Mouse (Mus musculus): Measurements from ENCODE around the gene Scarb1.

GRCm38 (mm10) chr5:125227699-125228098, 113.2 kb downstream of the Scarb1 start:
- TF ChIP-seq POLR2A (IDR thresholded peaks at IDR 0.05; ENCODE audit: borderline replicate concordance, insufficient read depth, low read length) (no peak), CTCF (IDR thresholded peaks at IDR 0.05; ENCODE audit: borderline replicate concordance, insufficient read depth, low read depth, low read length) (no peak)

All from cerebellum, adult 2 months (tissue).